Mouse (Mus musculus) NIH3T3 (cell line): ENCODE measurements around the gene Slc37a2.
A peak's percentile ranks its signal among the peaks of the same experiment; 100 is the strongest.
"Not testable (repeated sequence)": the region's sequence is repeated elsewhere in the genome, so short reads cannot be mapped to it uniquely, and the experiment has no call there.

ENCODE experiments used
- DNase-seq: peaks from one replicate; pipeline ENCODE4 v3.0.0-alpha.2; 2012; ENCODE audit warnings: low read depth

Gene Slc37a2

GRCm38 (mm10) chr9:37255149-37255888 lies at the start of gene Slc37a2:
Slc37a2 (minus strand) TSS chr9:37255738.
- peak; percentile 58 for DNase-seq

GRCm38 (mm10) chr9:37301720-37302119 lies 46.2 kb upstream of the Slc37a2 start:
- no peak for DNase-seq

GRCm38 (mm10) chr9:37300501-37300900 lies 45.0 kb upstream of the Slc37a2 start:
- not testable (repeated sequence) for DNase-seq

GRCm38 (mm10) chr9:37295586-37295985 lies 40.0 kb upstream of the Slc37a2 start:
- no peak for DNase-seq

- no peak for DNase-seq
Observed at GRCm38 (mm10) chr9:37266622-37267021, 11.1 kb upstream of the Slc37a2 start.

- DNase-seq = peak; percentile 87
Observed at GRCm38 (mm10) chr9:37255889-37256225, 319 bp upstream of the Slc37a2 start.

GRCm38 (mm10) chr9:37254531-37255110 lies 917 bp downstream of the Slc37a2 start:
- DNase-seq = no peak

GRCm38 (mm10) chr9:37250631-37251030 lies 4.9 kb downstream of the Slc37a2 start:
- DNase-seq = no peak

- DNase-seq = no peak
Observed at GRCm38 (mm10) chr9:37249976-37250375, 5.6 kb downstream of the Slc37a2 start.

- no peak for DNase-seq
Observed at GRCm38 (mm10) chr9:37248381-37248906, 7.1 kb downstream of the Slc37a2 start.

- no peak for DNase-seq
Observed at GRCm38 (mm10) chr9:37247429-37247828, 8.1 kb downstream of the Slc37a2 start.

- DNase-seq = no peak
Observed at GRCm38 (mm10) chr9:37245810-37246209, 9.7 kb downstream of the Slc37a2 start.

GRCm38 (mm10) chr9:37245404-37245803 lies 10.1 kb downstream of the Slc37a2 start:
- no peak for DNase-seq

- DNase-seq = no peak
Observed at GRCm38 (mm10) chr9:37244600-37244999, 10.9 kb downstream of the Slc37a2 start.

GRCm38 (mm10) chr9:37242764-37243163 lies 12.8 kb downstream of the Slc37a2 start:
- DNase-seq = no peak

GRCm38 (mm10) chr9:37235951-37236737 lies 19.4 kb downstream of the Slc37a2 start:
- DNase-seq = peak; percentile 79

GRCm38 (mm10) chr9:37232201-37233195 lies 23.0 kb downstream of the Slc37a2 start:
- DNase-seq = peak; percentile 36

- DNase-seq = no peak
Observed at GRCm38 (mm10) chr9:37230486-37231195, 24.9 kb downstream of the Slc37a2 start.

GRCm38 (mm10) chr9:37229880-37230325 lies 25.6 kb downstream of the Slc37a2 start:
- DNase-seq = peak; percentile 80

GRCm38 (mm10) chr9:37225581-37225980 lies 30.0 kb downstream of the Slc37a2 start:
- peak; percentile 50 for DNase-seq

- no peak for DNase-seq
Observed at GRCm38 (mm10) chr9:37220755-37221154, 34.8 kb downstream of the Slc37a2 start.
